8 mouse cellular contexts compared by ENCODE assay signal in genomic region chr14:55014591-55014990, GRCm38 (mm10). TPM values are rescaled to one million over a fixed set of nuclear protein-coding genes. Genes with fewer than 3 reads are reported as not detected.
DNase-seq lines count a peak whose midpoint lies in the region; ATAC-seq lines count a peak whose summit lies in the region.

No protein-coding gene starts in this region.

- no peak for DNase-seq in cerebellum, adult 9-11 months
- peak; percentile 55 for DNase-seq in ovary, postnatal 10 days (ENCODE audit: low spot score)
- no peak for DNase-seq in ovary, postnatal 14 days (ENCODE audit: low spot score)
- DNase-seq in lung, postnatal 25 days (ENCODE audit: low spot score) = peak; percentile 56
- DNase-seq in spleen, adult 12 weeks (ENCODE audit: low spot score) = no peak
- DNase-seq in Muller cell, postnatal 12 days (ENCODE audit: inconsistent ontology term) = no peak

- ATAC-seq in cerebellum, adult (ENCODE audit: insufficient number of reproducible peaks, low FRiP score, low TSS enrichment) = peak; percentile 17; the same call in 1 of the 2 replicates
- ATAC-seq in hindbrain, embryonic 16.5 days = peak; percentile 45

- WGBS in hindbrain, embryonic 16.5 days = under 1% methylated on average over 27 of the region's 27 CpGs

- peak overlapping the region; percentile 70 for H3K4me2 ChIP-seq in hindbrain, embryonic 16.5 days (ENCODE audit: low read length)

- peaks cover 2% of the 10 kb centered on the region; the same call in 1 of the 2 replicates for H3K4me1 ChIP-seq in hindbrain, embryonic 16.5 days (ENCODE audit: control insufficient read depth, insufficient read depth, low read depth, low read length)

- no peaks in the 10 kb centered on the region for H3K27me3 ChIP-seq in hindbrain, embryonic 16.5 days (replicated peaks; ENCODE audit: control insufficient read depth, insufficient read depth, low read length)

- H3K4me3 ChIP-seq in hindbrain, embryonic 16.5 days (ENCODE audit: low read length) = peak overlapping the region; percentile 48

- peak overlapping the region; percentile 92 for H3K27ac ChIP-seq in hindbrain, embryonic 16.5 days (ENCODE audit: low read depth, low read length)

- no peaks in the 10 kb centered on the region for H3K9me3 ChIP-seq in hindbrain, embryonic 16.5 days (ENCODE audit: control insufficient read depth, low read length)

- peak overlapping the region; percentile 74 for H3K9ac ChIP-seq in hindbrain, embryonic 16.5 days (ENCODE audit: low read depth, low read length)

- H3K36me3 ChIP-seq in hindbrain, embryonic 16.5 days (ENCODE audit: control insufficient read depth, insufficient read depth, low read length) = no peaks in the 10 kb centered on the region

RNA-seq across cellular contexts. Expression of gene Ngdn, which starts 0.7 kb away (rescaled TPM):
- polyA plus RNA-seq in hindbrain, embryonic 16.5 days (2015; fragmentation: Nextera tagmentation; extraction: Ambion mirVana) = 48.2 and 50.6 TPM in 2 replicates

RNA-seq across cellular contexts. Expression of gene Myh7, which starts 20.2 kb away (rescaled TPM):
- 8.5 and 10.6 TPM in 2 replicates for polyA plus RNA-seq in hindbrain, embryonic 16.5 days (2015; fragmentation: Nextera tagmentation; extraction: Ambion mirVana)

RNA-seq across cellular contexts. Expression of gene Gm17428, which starts 37.9 kb away (rescaled TPM):
- polyA plus RNA-seq in hindbrain, embryonic 16.5 days (2015; fragmentation: Nextera tagmentation; extraction: Ambion mirVana) = not detected in 2 replicates

RNA-seq across cellular contexts. Expression of gene Myh6, which starts 47.9 kb away (rescaled TPM):
- polyA plus RNA-seq in hindbrain, embryonic 16.5 days (2015; fragmentation: Nextera tagmentation; extraction: Ambion mirVana) = 1.6 and 1.8 TPM in 2 replicates

Comparison
In these comparisons a context has a peak if more than half of its experiments do, and no peak if none do; other contexts are left out.
1. DNase-seq: peak in ovary, postnatal 10 days (single experiment) and lung, postnatal 25 days (single experiment); none in cerebellum, adult 9-11 months (single experiment), ovary, postnatal 14 days (single experiment), spleen, adult 12 weeks (single experiment) and Muller cell, postnatal 12 days (single experiment).